ENCODE assay signal across 9 mouse cellular contexts in genomic region chr2:108877141-108877540, GRCm38 (mm10).
A peak's percentile ranks its signal among the peaks of the same experiment; 100 is the strongest.
DNase-seq lines count a peak whose midpoint lies in the region; ATAC-seq and TF ChIP-seq lines count a peak whose summit lies in the region.
"Had no signal": no experiment of that assay in that cellular context is flagged by ENCODE, and none has a peak within 500 bp of the region (broad histone marks: within the 10 kb centered on the region; RNA-seq: fewer than 3 reads in every experiment).

No protein-coding gene starts in this region.

- H3K4me3 ChIP-seq in forebrain, embryonic 14.5 days (ENCODE audit: low read depth, low read length): no peak overlapping the region
- H3K4me3 ChIP-seq in forebrain, embryonic 10.5 days: no peak overlapping the region
- no peak overlapping the region for H3K4me3 ChIP-seq in lung, adult 2 months (replicated peaks; ENCODE audit: extremely low read depth, low read depth, low read length)
- H3K4me3 ChIP-seq: hindbrain, embryonic 12.5 days had no signal

- H3K4me1 ChIP-seq in forebrain, embryonic 14.5 days (ENCODE audit: control insufficient read depth, insufficient read depth, low read length): no peaks in the 10 kb centered on the region
- H3K4me1 ChIP-seq in forebrain, embryonic 10.5 days: no peaks in the 10 kb centered on the region
- no peaks in the 10 kb centered on the region for H3K4me1 ChIP-seq in lung, adult 2 months (ENCODE audit: control insufficient read depth, insufficient read depth, low read length)
- H3K4me1 ChIP-seq: hindbrain, embryonic 12.5 days had no signal

- 0 out of 2 replicates have a peak, but pooled peaks have one; percentile 12 for TF ChIP-seq CTCF in lung, adult 2 months (IDR thresholded peaks at IDR 0.05; ENCODE audit: insufficient read depth, low read length)

- H3K36me3 ChIP-seq in forebrain, embryonic 14.5 days (ENCODE audit: control insufficient read depth, insufficient read depth, low read length): no peaks in the 10 kb centered on the region
- H3K36me3 ChIP-seq in forebrain, embryonic 10.5 days (replicated peaks): no peaks in the 10 kb centered on the region
- H3K36me3 ChIP-seq: hindbrain, embryonic 12.5 days had no signal

- no peak overlapping the region for H3K27ac ChIP-seq in forebrain, embryonic 14.5 days (ENCODE audit: low read depth, low read length)
- no peak overlapping the region for H3K27ac ChIP-seq in forebrain, embryonic 10.5 days
- H3K27ac ChIP-seq: hindbrain, embryonic 12.5 days had no signal

- no peak for TF ChIP-seq POLR2A in lung, adult 2 months (IDR thresholded peaks at IDR 0.05; ENCODE audit: borderline replicate concordance, extremely low read depth, low read depth, low read length)

- H3K9me3 ChIP-seq in forebrain, embryonic 14.5 days (replicated peaks; ENCODE audit: control insufficient read depth, low read length): no peaks in the 10 kb centered on the region
- H3K9me3 ChIP-seq in forebrain, embryonic 10.5 days: no peaks in the 10 kb centered on the region
- H3K9me3 ChIP-seq: hindbrain, embryonic 12.5 days had no signal

- no peak overlapping the region for H3K4me2 ChIP-seq in forebrain, embryonic 14.5 days (ENCODE audit: low read length)
- H3K4me2 ChIP-seq: hindbrain, embryonic 12.5 days had no signal

- no peak for ATAC-seq in forebrain, embryonic 14.5 days

- WGBS in forebrain, embryonic 14.5 days: 75% methylated on average over 4 of the region's 4 CpGs
- WGBS in forebrain, embryonic 10.5 days: 83% methylated on average over 4 of the region's 4 CpGs
- WGBS in lung, adult 2 months: 69% methylated on average over 4 of the region's 4 CpGs

- H3K9ac ChIP-seq in forebrain, embryonic 14.5 days (ENCODE audit: low read length): no peak overlapping the region
- H3K9ac ChIP-seq: hindbrain, embryonic 12.5 days had no signal

- H3K27me3 ChIP-seq in forebrain, embryonic 14.5 days (replicated peaks; ENCODE audit: control insufficient read depth, insufficient read depth, low read length): no peaks in the 10 kb centered on the region
- no peaks in the 10 kb centered on the region for H3K27me3 ChIP-seq in forebrain, embryonic 10.5 days (ENCODE audit: poor library complexity, severe bottlenecking)
- H3K27me3 ChIP-seq: hindbrain, embryonic 12.5 days had no signal

- DNase-seq in forebrain, embryonic 14.5 days (ENCODE audit: low spot score): peak; percentile 72
- no peak for DNase-seq in forebrain, embryonic 10.5 days (ENCODE audit: extremely low spot score, low spot score)
- no peak for DNase-seq in lung, adult 2 months
- DNase-seq in lung, postnatal 4 days: no peak
- DNase-seq in NIH3T3 (ENCODE audit: low read depth): peak; percentile 65
- DNase-seq in mesoderm, embryonic 11.5 days (ENCODE audit: low read depth, low spot score): peak; percentile 20
- no peak for DNase-seq in spleen, adult 18-20 months
- no peak for DNase-seq in kidney, adult 18-20 months

Comparison
In these comparisons a context has a peak if more than half of its experiments do, and no peak if none do; other contexts are left out.
1. DNase-seq: peak in forebrain, embryonic 14.5 days (single experiment), NIH3T3 (single experiment) and mesoderm, embryonic 11.5 days (single experiment); none in forebrain, embryonic 10.5 days (single experiment), lung, adult 2 months (single experiment), lung, postnatal 4 days (0 of 2), spleen, adult 18-20 months (0 of 2) and kidney, adult 18-20 months (single experiment).